Mouse (Mus musculus): ENCODE measurements around the gene Hdac10. TPM values are rescaled to one million over a fixed set of nuclear protein-coding genes. Genes with fewer than 3 reads are reported as not detected.

The Hdac10 gene
- total RNA-seq, 2 experiments from 2014 or later: 8.3 to 9.1 TPM

DNA sequence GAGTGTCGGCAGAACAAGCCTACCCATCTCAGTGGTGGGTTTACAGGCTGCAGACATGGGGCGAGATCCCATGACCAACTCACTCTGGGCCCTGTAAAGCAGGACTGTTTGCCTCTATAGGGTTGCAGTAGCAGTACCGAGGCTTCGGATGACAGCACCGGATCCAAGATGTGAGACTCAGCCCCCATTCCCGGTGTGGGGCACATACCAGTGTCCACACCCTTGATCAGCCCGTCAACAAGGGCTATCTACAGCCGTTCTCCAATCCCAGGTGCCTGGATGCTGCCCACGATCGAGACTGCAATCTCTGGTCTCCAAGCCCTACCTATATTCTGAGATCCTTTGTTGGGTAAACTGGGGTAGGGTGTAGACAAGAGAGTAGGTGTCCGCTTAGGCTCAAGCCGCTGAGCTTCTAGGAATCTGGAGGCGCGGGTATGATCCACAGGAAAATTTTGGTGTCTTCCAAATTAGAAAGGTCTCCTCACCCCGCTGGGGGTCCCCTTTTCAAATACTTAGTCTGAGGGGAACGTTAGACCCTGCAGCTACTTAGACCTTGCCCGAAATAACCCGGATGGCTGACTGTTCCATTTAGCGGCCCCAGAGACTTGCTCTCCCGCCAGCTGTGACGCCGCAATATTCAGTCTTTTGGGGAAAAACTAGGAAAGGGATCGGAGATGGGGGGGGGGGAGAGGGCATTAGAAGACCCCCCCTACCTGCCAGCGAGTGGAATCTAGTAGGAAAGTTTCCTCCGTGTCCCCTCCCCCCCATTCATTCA, 20.2 kb upstream of the Hdac10 start:
- DNase-seq: no peak
- intact Hi-C loops (cut with DNase I): no loop called here

DNA sequence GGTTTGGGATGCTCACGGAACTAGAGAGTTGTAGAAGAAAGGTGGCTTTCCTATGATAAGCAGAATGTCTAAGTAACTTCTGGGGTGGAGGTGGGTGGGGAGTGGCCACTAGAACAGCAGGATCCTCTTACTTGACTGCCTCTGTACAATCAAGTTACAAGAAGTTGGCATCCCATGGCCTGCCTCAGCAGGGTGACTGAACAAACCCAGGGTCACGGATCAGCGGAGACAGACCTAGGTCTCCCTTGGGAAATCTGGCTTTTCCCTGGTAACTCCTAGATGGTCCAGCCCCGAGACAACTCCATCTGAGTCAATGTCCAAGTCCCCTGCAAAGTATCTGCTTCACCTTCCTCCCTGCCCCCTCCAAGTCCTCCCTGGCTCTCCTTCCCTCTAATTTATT, 19.4 kb upstream of the Hdac10 start:
- intact Hi-C loops (cut with DNase I): no loop called here
- no peak for DNase-seq

DNA sequence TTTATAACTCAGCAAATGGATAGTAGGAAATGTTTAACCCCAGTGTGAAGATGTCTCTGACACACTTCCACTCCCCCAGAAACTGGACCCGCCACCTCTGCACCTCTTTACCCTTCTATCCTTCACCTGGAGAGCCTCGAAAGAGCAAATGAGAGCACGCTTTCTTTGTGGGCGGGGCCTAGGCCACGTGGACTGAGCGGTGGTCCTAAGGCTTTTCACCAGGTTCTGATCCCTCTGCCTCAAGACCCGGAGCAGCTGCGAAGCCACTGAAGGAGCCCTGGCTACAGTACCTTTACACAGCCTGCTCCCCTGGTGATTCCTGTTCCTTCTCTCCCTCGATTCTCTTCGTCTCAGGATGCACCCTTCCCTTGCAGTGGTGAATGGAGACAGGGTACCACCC, 19.0 kb upstream of the Hdac10 start:
- intact Hi-C loops (cut with DNase I): no loop called here
- no peak for DNase-seq

DNA sequence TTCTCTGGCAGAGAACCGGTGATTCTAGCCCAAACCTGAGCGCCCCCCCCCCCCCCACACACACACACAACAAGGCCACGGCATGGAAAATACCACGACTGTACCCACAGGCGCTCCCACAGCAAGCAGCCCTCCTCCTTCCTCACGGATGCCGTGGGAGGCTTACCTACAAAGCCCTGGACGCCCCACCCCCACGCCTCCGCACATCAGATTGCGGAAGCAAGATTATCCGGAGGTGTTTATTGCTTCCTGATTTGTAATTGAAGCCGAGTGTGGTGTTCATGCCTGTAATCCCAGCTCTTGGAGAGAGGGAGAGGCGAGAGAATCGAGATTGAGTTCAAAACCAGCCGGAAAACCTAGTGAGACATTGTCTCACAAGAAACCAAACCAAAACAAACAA, 18.5 kb upstream of the Hdac10 start:
- intact Hi-C loops (cut with DNase I): no loop called here
- DNase-seq: peak; percentile 19 to 33

DNA sequence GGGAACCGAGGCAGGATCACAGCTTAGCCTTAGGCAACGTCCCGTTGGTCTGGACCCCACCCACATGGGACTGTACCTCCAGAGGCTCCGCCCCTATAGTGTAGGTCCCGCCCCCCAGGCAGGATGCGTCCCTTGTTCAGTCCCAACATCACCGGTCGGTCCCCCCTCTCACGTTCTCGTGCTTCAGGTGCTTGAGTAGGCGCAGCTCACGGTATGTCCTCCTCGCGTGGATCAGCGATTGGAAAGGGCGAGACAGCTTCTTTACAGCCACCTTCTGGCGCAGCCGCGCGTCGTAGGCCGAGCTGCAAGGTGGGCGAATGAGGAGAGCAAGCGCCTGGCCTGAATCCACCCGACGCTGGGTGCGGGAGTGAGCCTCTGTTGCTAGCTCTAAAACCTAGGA, 18.0 kb upstream of the Hdac10 start:
- intact Hi-C loops (cut with DNase I): no loop called here
- peak in 1 of 2 experiments; percentile 25 for DNase-seq

DNA sequence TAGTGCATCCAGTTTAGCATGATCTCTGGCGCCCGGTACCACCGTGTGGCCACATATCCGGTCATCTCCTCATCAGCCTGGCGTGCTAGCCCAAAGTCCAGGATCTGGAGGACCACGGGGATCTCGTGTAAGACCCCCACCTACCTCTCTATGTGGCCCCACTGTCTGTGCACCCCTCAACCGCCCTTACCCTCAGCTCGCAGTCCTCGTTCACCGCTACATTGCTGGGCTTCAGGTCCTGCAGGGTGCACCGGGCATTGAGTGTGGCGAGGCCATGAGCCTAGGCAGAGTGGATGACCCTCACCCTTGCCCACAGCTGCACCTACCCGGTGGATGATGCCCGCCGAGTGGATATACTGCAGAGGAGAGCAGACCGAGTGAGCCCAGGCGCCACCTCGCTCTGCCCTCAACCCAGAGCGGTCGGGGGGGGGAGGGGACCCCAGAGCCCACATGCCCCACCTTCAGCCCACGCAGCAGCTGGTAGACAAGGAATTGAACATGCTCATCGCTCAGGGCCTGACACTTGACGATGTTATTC, 17.4 kb upstream of the Hdac10 start:
- intact Hi-C loops (cut with DNase I): no loop called here
- DNase-seq: no peak

- no peak for DNase-seq
- intact Hi-C loops (cut with DNase I): no loop called here
Measured at GRCm38 (mm10) chr15:89144965-89145364, 16.5 kb upstream of the Hdac10 start.

GRCm38 (mm10) chr15:89143134-89143533, 14.6 kb upstream of the Hdac10 start:
- no peak for DNase-seq
- intact Hi-C loops (cut with DNase I): no loop called here

GRCm38 (mm10) chr15:89141905-89142304, 13.4 kb upstream of the Hdac10 start:
- DNase-seq: peak in 1 of 2 experiments; percentile 19

DNA sequence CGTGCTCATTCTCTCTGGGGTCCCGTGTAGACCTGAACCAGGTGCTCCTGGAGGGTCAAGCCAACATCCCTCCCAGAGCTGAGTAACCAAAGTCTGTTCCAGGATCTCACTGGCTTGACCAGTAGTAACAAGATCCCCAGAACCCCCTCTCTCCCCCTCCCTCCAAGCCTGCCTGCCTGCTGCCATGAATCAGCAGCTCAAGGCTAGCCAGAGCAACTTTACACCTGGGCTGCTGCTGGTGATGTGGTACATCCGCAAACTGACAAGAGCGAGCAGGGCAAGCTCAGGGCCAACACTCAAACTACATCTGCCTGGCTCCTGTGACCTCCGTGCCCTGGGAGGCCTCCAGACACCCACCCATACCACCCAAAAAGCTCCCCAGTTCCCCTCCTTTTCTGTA, 12.9 kb upstream of the Hdac10 start:
- intact Hi-C loops (cut with DNase I): no loop called here
- DNase-seq: no peak

More at GRCm38 (mm10) chr15:89141905-89142304, 13.4 kb upstream of the Hdac10 start:
- intact Hi-C loops (cut with DNase I): no loop called here

GRCm38 (mm10) chr15:89140659-89141252, 12.3 kb upstream of the Hdac10 start, which contains the start of gene Mapk12:
TSS of gene Mapk12 (minus strand) at chr15:89140703.
- peak in 1 of 2 experiments; percentile 76 for DNase-seq

GRCm38 (mm10) chr15:89140048-89140658, 11.7 kb upstream of the Hdac10 start:
- intact Hi-C loops (cut with DNase I): no loop called here

More at GRCm38 (mm10) chr15:89140659-89141252, 12.3 kb upstream of the Hdac10 start, which contains the start of gene Mapk12:
- intact Hi-C loops (cut with DNase I): no loop called here

GRCm38 (mm10) chr15:89138531-89138930, 10.0 kb upstream of the Hdac10 start:
- no peak for DNase-seq
- intact Hi-C loops (cut with DNase I): no loop called here

More at GRCm38 (mm10) chr15:89140048-89140658, 11.7 kb upstream of the Hdac10 start:
- DNase-seq: peak; percentile 69

GRCm38 (mm10) chr15:89138046-89138405, 9.5 kb upstream of the Hdac10 start:
- DNase-seq: no peak
- intact Hi-C loops (cut with DNase I): no loop called here

DNA sequence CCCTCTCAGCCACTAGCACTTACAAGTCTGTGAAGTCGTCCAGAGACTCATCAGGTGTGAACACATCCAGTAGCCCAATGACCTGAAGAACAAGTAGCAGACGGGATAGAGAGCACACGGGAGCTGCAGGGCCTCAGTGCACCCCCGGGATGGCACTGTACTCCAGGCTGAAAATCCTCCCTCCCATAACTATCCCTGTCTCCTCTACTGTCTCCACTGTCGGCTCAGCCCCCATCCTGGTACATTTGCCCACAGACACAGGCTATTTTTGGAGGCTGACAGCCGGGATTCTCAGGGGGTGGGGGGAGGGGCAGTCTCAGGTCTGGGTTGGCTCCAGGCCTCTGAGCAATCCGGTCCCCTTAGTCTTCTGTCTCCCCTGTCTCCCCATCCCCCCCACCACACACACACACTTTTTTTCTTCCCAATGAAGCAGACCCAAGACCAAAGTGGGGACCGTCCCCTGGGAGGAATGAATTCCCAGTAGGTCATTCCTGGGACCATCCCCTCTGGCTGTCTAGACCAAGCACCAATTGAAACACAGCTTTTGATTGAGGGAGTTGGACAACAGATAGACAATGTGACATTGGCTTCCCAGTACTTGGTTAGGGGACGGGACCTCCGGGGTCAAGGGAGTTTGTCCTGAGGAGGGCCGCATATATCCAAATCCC, 9.0 kb upstream of the Hdac10 start:
- intact Hi-C loops (cut with DNase I): no loop called here
- DNase-seq: peak in 1 of 2 experiments; percentile 27

GRCm38 (mm10) chr15:89136461-89137155, 8.1 kb upstream of the Hdac10 start:
- intact Hi-C loops (cut with DNase I): no loop called here

DNA sequence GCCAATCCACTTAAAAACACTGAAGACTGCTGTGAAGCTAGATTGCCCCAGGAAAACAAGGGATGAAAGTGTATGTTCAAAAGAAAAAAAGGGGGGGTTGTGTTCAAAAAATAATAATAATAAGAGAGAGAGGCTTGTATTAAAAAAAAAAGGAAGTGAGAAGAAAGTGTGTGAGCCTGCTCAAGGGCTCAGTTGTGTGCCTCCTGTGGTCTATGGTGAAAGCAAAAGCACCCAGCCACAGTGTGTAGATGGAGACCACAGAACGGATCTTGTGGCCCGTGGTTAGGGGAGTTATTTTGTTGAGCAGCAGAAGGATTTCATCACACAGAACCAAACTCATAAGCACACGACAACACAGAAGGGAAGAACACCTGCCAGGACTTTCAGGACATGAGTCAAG, 2.8 kb upstream of the Hdac10 start:
- intact Hi-C loops (cut with DNase I): no loop called here

More at GRCm38 (mm10) chr15:89136461-89137155, 8.1 kb upstream of the Hdac10 start:
- no peak for DNase-seq

GRCm38 (mm10) chr15:89130245-89130644, 1.7 kb upstream of the Hdac10 start:
- no peak for DNase-seq
- intact Hi-C loops (cut with DNase I): no loop called here

More for the DNA sequence above, 2.8 kb upstream of the Hdac10 start:
- DNase-seq: no peak

GRCm38 (mm10) chr15:89127364-89127940, 1.0 kb downstream of the Hdac10 start:
- no peak for DNase-seq
- intact Hi-C loops (cut with DNase I): no loop called here

GRCm38 (mm10) chr15:89126622-89127021, 1.9 kb downstream of the Hdac10 start:
- intact Hi-C loops (cut with DNase I): no loop called here
- DNase-seq: no peak
